Mouse (Mus musculus): ENCODE results near the gene Elf3. TPM values are rescaled to one million over a fixed set of nuclear protein-coding genes. Genes with fewer than 3 reads are reported as not detected.

Gene Elf3
- total RNA-seq, 2 experiments from 2014 or later, result not detected

DNA sequence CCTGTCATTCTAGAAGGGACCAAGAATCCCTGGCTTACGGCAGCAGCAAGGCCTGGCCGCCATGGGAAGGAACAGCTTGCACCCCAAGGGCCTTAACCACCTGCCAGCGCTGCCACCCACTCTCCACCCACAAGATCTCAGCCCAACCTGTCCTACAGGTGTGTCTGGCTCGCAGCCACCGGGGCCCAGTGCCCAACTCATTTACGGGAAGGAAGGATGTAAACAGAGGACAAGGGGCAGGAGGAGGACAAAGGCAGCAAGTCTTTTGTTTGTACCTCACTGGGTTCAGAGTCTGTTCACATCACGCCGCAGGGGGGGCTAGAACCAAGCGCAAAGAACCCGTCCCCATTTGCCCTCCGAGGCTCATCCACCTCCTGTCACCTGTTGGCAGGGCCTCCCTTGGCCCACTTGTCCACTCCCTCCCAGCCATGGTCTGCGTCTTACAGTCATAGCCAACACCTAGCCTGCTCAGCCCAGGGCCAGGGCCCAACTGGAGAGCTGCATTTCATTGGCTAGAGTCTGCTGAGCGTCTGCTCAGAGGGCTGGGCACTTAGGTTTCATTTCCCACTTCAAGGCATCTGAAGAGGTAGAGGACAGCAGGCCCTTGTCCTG lies 30.9 kb downstream of the Elf3 start:
- H3K27ac ChIP-seq, result no peak overlapping the region
- DNase-seq (ENCODE audit: low spot score in 2 of 2), result no peak
- TF ChIP-seq CTCF (conservative IDR thresholded peaks at IDR 0.05), result no peak

DNA sequence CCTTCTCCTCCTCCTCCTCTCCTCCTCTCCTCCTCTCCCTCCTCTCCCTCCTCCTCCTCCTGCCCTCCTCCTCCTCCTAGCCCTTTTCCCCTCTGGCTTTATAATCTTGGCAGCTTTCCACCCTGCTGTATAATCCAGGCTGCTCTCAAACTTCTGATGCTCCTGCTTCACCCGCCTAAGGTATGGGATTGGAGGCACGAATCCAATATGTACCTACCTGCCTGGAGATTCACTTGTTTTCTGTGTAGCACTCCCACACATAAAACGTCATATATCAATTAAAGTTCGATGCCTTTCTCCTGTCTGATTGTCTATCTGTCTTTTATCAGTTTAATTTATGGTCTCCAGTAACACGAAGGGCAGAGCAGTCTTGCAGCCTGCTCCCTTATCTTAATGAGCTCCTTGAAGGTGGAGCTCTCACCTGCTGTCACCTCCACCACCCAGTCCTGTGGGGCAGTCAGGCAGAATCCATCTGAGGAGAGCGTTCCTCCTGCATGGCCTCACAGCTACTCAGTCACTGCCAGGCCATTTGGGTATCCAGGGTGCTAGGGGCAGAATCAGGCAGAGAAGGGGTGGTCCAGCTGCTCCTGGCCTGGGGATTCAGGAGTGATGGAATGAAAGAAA lies 33.3 kb downstream of the Elf3 start:
- no peak overlapping the region for H3K27ac ChIP-seq
- H3K4me3 ChIP-seq, result no peak overlapping the region
- TF ChIP-seq CTCF (conservative IDR thresholded peaks at IDR 0.05), result no peak
- DNase-seq (ENCODE audit: low spot score in 2 of 2), result no peak

More for the DNA sequence above, 30.9 kb downstream of the Elf3 start:
- H3K4me3 ChIP-seq, result no peak overlapping the region

DNA sequence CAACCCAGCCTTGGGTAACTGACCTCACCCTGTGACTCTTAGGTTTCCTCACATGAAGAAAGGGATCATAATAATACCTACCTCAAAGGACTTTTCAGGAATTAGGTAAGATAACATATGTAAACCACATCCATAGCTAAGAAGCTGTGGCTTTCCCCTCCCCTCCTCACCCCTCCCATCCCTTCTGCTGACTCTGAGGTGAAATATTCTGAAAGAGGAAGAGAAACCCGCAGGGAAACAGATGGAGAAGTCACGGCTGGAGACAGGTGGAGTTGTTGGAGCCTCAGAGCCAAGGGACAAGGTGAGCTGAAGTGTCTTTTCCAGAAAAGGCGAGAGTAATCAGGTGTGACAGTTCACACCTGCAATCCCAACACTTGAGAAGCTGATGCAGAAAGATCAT lies 34.2 kb downstream of the Elf3 start:
- H3K27ac ChIP-seq, result no peak overlapping the region
- no peak for DNase-seq (ENCODE audit: low spot score in 2 of 2)
- no peak overlapping the region for H3K4me3 ChIP-seq
- TF ChIP-seq CTCF (conservative IDR thresholded peaks at IDR 0.05), result no peak

DNA sequence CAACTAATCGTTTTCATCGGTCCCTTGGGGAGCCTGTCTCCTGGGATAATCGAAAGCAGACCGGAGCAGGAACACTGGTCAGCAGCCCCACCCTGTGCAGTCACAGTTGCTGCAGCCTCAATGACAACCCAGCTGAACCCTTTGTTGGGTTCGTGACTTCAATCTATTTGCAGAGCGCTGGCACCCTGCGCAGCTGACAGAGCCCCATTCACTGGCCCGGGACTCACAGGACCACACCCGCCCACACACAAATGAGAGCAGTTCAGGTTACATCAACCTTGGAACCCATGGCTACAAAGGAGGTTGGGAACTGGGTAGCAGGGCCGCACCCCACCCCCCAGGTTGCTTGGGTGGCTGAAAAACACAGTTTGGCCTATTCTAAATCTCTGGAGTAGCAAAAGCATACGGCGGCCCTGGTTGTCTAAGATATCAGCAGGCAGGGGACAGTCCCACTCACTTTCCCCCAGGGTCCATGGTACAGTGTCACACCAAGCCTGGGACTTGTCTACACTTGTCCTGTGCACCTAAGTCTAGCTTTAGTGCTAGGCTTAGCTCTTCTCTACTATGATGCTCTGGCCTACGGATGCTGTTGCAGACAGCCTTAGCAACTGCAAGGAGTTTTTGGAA lies 40.6 kb downstream of the Elf3 start:
- no peak for DNase-seq (ENCODE audit: low spot score in 2 of 2)
- Histone ChIP-seq H3K27ac (no peak overlapping the region), H3K4me3 (no peak overlapping the region)
- TF ChIP-seq CTCF (conservative IDR thresholded peaks at IDR 0.05), result no peak

DNA sequence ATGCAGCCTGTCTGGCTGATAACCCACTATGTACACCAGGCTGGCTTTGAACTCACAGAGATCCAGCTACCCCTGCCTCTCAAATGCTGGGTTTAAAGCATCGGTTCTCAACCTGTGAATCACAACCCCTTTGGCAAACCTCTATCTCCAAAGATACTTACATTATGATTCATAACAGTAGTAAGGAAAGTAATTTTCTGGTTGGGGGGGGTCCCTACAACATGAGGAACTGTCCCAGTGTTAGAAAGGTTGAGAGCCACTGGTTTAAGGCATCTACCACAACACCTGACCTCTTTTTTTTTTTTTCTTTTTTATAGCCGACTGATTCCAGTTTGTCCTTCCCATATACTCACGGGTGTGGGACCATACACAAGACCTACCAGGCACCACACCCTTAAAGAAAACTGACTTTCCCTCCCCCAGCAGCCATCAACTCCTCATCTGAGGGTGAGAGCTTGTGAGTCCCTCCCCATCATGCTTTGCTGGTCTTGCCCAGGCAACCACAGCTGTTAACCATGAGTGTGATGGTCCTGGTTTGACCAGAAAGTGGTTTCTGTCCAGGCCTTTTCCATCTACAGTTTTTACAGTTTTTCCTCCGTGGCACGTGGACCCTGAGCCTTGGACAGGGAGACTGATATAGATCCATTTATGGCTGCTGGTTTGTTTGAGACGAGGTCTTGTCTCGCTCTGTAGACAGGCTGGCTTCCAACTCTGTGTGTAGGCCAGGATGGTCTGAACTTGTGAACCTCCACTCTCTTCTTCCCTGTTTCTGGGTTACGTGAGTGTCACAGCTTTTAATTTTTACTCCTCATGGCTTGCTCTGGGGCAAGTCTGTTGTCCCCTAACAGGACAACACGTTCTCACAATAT lies 44.4 kb downstream of the Elf3 start:
- no peak for TF ChIP-seq CTCF (conservative IDR thresholded peaks at IDR 0.05)

DNA sequence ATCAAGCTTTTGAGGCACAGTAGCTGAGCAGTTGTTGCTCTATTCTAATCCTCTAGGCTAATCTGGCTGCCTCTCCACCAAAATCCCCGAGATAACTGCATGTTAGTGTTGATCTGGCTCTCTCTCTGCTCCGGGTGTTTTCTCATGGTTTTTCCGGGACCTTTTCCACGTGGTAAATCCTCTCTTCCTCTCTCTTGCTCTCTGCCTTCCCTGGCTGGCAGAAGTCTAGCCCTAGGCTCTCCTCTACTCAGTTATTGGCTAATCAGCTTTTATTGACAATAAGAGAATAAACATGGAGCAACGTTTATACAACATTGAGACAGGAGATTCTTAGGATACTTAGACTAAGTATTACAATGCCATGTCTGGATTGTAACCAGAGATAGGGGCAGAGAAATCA lies 47.9 kb downstream of the Elf3 start:
- Histone ChIP-seq H3K4me3 (no peak overlapping the region), H3K27ac (no peak overlapping the region)
- DNase-seq (ENCODE audit: low spot score in 2 of 2), result no peak
- no peak for TF ChIP-seq CTCF (conservative IDR thresholded peaks at IDR 0.05)

More for the DNA sequence above, 44.4 kb downstream of the Elf3 start:
- DNase-seq (ENCODE audit: low spot score in 2 of 2), result no peak
- no peak overlapping the region for H3K27ac ChIP-seq
- H3K4me3 ChIP-seq, result no peak overlapping the region

DNA sequence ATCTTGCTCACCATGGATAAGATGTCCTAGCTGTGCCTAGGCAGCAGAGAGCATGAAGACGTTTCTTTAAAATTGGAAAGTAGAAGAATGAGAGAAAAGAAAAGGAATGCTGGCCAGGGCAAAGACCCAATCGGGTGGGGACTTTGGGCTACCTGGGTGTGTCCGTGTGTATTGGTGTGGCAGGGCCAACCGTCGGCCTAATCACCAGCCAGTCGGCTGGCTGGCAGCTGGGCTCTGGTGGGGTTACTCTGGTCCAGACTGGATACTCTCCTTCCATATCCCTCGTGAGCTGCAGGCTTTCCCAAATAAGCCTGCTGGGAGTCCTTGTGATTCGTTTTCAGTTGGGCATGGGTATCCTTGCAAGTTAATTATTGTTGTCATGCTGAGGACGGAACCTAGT lies 49.7 kb downstream of the Elf3 start:
- Histone ChIP-seq H3K4me3 (no peak overlapping the region), H3K27ac (no peak overlapping the region)
- DNase-seq (ENCODE audit: low spot score in 2 of 2), result no peak
- TF ChIP-seq CTCF (conservative IDR thresholded peaks at IDR 0.05), result no peak

DNA sequence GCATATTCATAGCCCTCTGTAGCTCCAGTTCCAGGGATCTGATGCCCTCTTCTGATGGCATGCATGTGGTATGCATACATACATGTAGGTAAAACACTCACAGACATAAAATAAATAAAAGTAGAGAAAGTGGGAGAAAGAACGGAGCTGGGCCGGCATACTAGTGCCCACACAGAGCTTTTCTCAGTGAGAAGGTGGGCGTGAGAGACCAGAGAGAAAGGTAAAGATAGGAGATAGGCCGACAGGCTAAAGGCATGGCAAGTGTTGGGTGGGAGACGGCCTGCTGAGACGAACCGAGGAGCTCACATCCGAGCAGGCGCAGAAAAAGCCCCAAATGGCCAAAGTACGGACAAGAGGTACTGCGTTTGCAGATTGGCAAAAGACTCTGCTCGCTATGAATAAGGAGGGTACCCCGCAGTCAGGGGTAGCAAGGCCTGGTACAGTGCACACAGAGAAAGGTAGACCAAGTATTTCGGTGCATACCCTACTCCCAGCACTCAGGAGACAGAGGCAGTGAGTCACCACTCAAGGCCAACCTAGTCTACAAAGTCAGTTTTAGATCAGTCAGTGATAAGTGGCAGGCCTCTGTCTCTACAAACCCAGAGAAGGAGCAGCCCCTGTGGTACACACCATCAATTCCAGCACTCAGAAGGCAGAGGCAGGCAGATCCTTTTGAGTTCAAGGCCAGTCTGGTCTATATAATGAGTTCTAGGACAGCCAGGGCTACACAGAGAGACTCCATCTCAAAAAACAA lies 51.6 kb downstream of the Elf3 start:
- DNase-seq (ENCODE audit: low spot score in 2 of 2), result no peak
- no peak for TF ChIP-seq CTCF (conservative IDR thresholded peaks at IDR 0.05)
- Histone ChIP-seq H3K4me3 (no peak overlapping the region), H3K27ac (no peak overlapping the region)

DNA sequence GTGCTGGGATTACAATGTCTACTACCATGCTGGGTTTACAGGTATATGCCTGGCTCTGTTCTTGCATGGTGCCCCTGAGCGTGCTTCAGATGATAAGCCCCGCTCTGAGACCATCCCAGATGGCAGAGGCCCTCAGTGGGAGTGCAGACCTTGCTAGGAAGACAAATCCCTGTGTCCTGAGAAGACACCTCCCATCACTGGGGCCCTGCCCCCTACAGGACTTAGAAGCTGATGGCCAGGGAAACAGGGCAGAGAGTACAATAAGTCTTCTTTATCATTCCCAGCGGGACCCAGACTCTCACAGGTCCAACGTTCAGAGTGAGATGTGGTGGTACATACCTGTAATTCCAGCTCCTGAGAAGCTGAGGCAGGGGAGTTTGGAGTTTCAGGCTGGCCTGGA lies 53.1 kb downstream of the Elf3 start:
- DNase-seq (ENCODE audit: low spot score in 2 of 2), result no peak

DNA sequence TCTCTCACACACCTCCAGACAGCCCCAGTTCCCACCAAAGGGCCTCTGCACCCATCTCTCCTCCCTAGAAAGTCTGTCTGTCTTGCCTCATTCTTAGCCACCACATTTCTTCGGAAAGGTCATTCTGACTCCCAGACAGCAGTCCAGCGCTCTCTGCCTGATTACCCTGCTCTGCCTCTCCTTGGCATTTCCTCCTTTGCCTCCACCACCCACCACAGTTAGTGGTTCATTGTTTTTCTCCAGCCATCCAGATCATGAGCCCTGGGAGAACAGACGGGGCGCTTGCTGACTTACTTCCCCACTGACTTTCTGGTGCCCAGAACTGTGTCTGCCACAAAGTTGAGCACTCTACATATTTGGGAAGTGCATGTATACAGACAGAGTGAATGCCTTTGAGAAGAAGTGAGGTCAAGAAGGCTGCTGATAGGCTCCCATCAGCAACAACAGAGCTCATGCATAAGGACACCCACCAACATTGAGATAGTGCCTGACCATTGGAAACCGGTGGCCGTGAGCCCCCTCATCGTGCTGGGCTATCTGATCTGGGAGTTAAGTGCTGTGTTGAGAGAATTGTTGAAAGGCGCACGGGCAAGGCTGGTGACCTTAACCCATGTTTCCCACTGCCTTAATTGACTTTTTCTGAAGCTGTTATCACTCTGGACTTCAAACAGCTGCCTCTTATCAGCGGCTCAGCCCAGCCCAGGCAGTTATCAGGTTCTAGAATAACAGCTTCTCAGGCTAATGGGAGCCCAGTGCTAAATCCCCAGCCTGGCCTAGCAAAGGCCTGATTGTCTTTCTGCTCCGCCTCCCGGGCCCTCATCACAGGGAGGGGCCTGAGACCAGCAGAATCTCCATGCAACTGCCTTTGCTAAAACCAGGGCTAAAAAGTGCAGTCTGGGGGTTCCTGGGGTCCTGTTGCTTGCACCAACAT lies 53.9 kb downstream of the Elf3 start:
- no peak for TF ChIP-seq CTCF (conservative IDR thresholded peaks at IDR 0.05)
- Histone ChIP-seq H3K27ac (no peak overlapping the region), H3K4me3 (no peak overlapping the region)
- no peak for DNase-seq (ENCODE audit: low spot score in 2 of 2)

More for the DNA sequence above, 53.1 kb downstream of the Elf3 start:
- Histone ChIP-seq H3K27ac (no peak overlapping the region), H3K4me3 (no peak overlapping the region)
- TF ChIP-seq CTCF (conservative IDR thresholded peaks at IDR 0.05), result no peak

Other genes with a start within 250 kb of the Elf3 start
- gene Lgr6, start 153.3 kb downstream of the Elf3 start, total RNA-seq (2021), result 1 to 10 TPM; 2.4 TPM
- not detected for gene Ptpn7, start 125.9 kb downstream of the Elf3 start, total RNA-seq (2021)
- 100 to 1,000 TPM; 247 to 258 TPM for gene Arl8a, start 111.7 kb downstream of the Elf3 start, total RNA-seq (2021)
- gene Gpr37l1, start 90.9 kb downstream of the Elf3 start, total RNA-seq (2021), result 100 to 1,000 TPM; 193 to 194 TPM
- 10 to 100 TPM; 60.3 to 65.3 TPM for gene Rnpep, start 25.5 kb upstream of the Elf3 start, total RNA-seq (2021)
- 100 to 1,000 TPM; 177 to 178 TPM for gene Timm17a, start 55.2 kb upstream of the Elf3 start, total RNA-seq (2021)
- under 1 TPM; 0.39 to 0.61 TPM for gene Lmod1, start 66.2 kb upstream of the Elf3 start, total RNA-seq (2021)
- gene Shisa4, start 116.7 kb upstream of the Elf3 start, total RNA-seq (2021), result 100 to 1,000 TPM; 121 TPM
- gene Ipo9, start 171.9 kb upstream of the Elf3 start, total RNA-seq (2021), result 100 to 1,000 TPM; 146 to 154 TPM

Measured in layer of hippocampus, adult 2 months (tissue).